Mouse (Mus musculus): ENCODE results near the gene Foxk2. TPM values are rescaled to one million over a fixed set of nuclear protein-coding genes. Genes with fewer than 3 reads are reported as not detected.

Foxk2 gene
- total RNA-seq, 2 experiments from 2014 or later = 79.4 to 82.9 TPM

- DNase-seq (ENCODE audit: extremely low spot score in 1 of 2, low spot score in 1 of 2) = peak; percentile 99 to 100
These were observed 94.4 kb downstream of the Foxk2 start, which contains the start of gene Wdr45b for GRCm38 (mm10) chr11:121354091-121354707. Gene Wdr45b, minus strand, starts transcription at chr11:121354445.

Other genes with a start within 250 kb of the Foxk2 start
- gene Cd7, start 220.6 kb upstream of the Foxk2 start, total RNA-seq (2021) = not detected
- not detected for gene Sectm1b, start 196.4 kb upstream of the Foxk2 start, total RNA-seq (2021)
- gene Sectm1a, start 178.8 kb upstream of the Foxk2 start, total RNA-seq (2021) = not detected
- gene Tex19.2, start 141.3 kb upstream of the Foxk2 start, total RNA-seq (2021) = not detected
- gene Tex19.1, start 113.8 kb upstream of the Foxk2 start, total RNA-seq (2021) = not detected
- under 1 TPM; 0.25 to 0.35 TPM for gene Uts2r, start 99.7 kb upstream of the Foxk2 start, total RNA-seq (2021)
- gene Hexdc, start 55.6 kb upstream of the Foxk2 start, total RNA-seq (2021) = 10 to 100 TPM; 22.1 to 26.5 TPM
- 1 to 10 TPM; 7.1 to 7.3 TPM for gene Ogfod3, start 55.3 kb upstream of the Foxk2 start, total RNA-seq (2021)
- gene Cybc1, start 30.7 kb upstream of the Foxk2 start, total RNA-seq (2021) = 10 to 100 TPM; 23.3 to 24.0 TPM
- gene Narf, start 22.7 kb upstream of the Foxk2 start, total RNA-seq (2021) = 10 to 100 TPM; 52.9 to 55.6 TPM
- 10 to 100 TPM; 63.7 to 65.6 TPM for gene Wdr45b, start 94.5 kb downstream of the Foxk2 start, total RNA-seq (2021)
- gene Rab40b, start 128.3 kb downstream of the Foxk2 start, total RNA-seq (2021) = 10 to 100 TPM; 62.5 to 66.8 TPM
- 10 to 100 TPM; 50.9 to 51.0 TPM for gene Fn3krp, start 161.4 kb downstream of the Foxk2 start, total RNA-seq (2021)
- 10 to 100 TPM; 40.2 to 41.3 TPM for gene Fn3k, start 174.9 kb downstream of the Foxk2 start, total RNA-seq (2021)
- 10 to 100 TPM; 41.7 to 46.2 TPM for gene Tbcd, start 192.0 kb downstream of the Foxk2 start, total RNA-seq (2021)